Mouse (Mus musculus): Measurements from ENCODE around the gene Serhl.
A peak's percentile ranks its signal among the peaks of the same experiment; 100 is the strongest.

- TF ChIP-seq CTCF (conservative IDR thresholded peaks at IDR 0.05 in 1 of 2, IDR thresholded peaks at IDR 0.05 in 1 of 2; ENCODE audit: low read depth in 2 of 2, low read length in 2 of 2) (no peak), NRF1 (IDR thresholded peaks at IDR 0.05; ENCODE audit: low read depth, low read length) (no peak), POLR2A (IDR thresholded peaks at IDR 0.05; ENCODE audit: low read depth, low read length) (no peak), ELF1 (IDR thresholded peaks at IDR 0.05; ENCODE audit: low read depth, low read length) (peak; percentile 13; the same call in 1 of the 2 replicates), IRF4 (IDR thresholded peaks at IDR 0.05; ENCODE audit: low read depth, low read length) (no peak), JUND (conservative IDR thresholded peaks at IDR 0.05; ENCODE audit: low read depth, low read length) (no peak), RCOR1 (conservative IDR thresholded peaks at IDR 0.05; ENCODE audit: low read depth, low read length) (no peak)
Observed at GRCm38 (mm10) chr15:83145541-83145940, 56.2 kb downstream of the Serhl start.

Data from CH12.LX (cell line).